8 mouse cellular contexts compared by ENCODE assay signal in the genomic region with DNA sequence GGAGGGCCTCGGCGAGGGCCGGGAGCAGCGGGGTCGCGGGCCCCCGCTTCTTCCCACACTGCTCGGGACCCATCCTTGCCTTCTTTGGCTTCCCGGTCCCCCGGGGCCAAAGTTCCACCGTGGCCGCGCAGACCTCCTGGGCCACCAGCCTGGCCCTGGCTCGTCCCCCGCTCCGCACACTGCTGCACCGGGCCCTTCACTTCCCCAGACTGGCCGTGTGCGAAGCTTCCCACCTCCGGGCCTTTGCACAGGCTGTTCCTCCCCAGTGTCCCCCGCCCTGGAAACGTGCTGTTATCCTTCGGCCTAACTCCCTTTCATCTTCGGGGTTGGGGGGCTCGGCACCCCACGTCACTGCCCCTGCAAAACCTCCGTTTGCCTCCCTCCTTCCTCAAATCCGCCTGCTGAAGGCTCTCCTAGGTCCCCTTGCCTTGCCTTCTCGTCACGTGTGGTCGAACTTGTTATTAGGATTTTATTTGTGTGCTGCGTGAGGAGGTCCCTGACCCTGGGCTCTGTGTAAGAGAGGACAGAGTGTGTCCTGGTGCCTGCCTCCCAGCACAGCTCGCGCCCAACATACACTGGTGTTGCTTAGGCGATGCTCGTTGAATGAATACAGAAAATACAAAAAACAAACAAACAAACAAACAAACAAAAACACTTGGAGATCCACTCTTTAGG. TPM values are rescaled to one million over a fixed set of nuclear protein-coding genes. Genes with fewer than 3 reads are reported as not detected.
DNase-seq lines count a peak whose midpoint lies in the region; ATAC-seq and TF ChIP-seq lines count a peak whose summit lies in the region.

No protein-coding gene starts in this region.

- WGBS in thymus, adult 2 months: 2% methylated on average over 36 of the region's 36 CpGs
- 3% methylated on average over 26 of the region's 36 CpGs for WGBS in forebrain, embryonic 14.5 days
- whole genome bisulfite sequencing in kidney, embryonic 15.5 days: 2% methylated on average over 34 of the region's 36 CpGs

- no peaks in the 10 kb centered on the region for H3K9me3 ChIP-seq in forebrain, embryonic 14.5 days (replicated peaks; ENCODE audit: control insufficient read depth, low read length)
- no peaks in the 10 kb centered on the region for H3K9me3 ChIP-seq in kidney, embryonic 15.5 days (replicated peaks)

- H3K27ac ChIP-seq in thymus, adult 2 months (ENCODE audit: control insufficient read depth, insufficient read depth, low read length): no peak overlapping the region
- H3K27ac ChIP-seq in forebrain, embryonic 14.5 days (ENCODE audit: low read depth, low read length): peak overlapping the region; percentile 23
- H3K27ac ChIP-seq in kidney, embryonic 15.5 days: peak overlapping the region; percentile 60
- peak overlapping the region; percentile 78 for H3K27ac ChIP-seq in testis, adult 2 months (ENCODE audit: control insufficient read depth, insufficient read depth, low read depth, low read length)

- H3K4me1 ChIP-seq in thymus, adult 2 months (replicated peaks; ENCODE audit: control insufficient read depth, insufficient read depth, low read length): peaks cover 18% of the 10 kb centered on the region
- peaks cover 4% of the 10 kb centered on the region; the same call in 1 of the 2 replicates for H3K4me1 ChIP-seq in forebrain, embryonic 14.5 days (ENCODE audit: control insufficient read depth, insufficient read depth, low read length)
- H3K4me1 ChIP-seq in kidney, embryonic 15.5 days: peaks cover 34% of the 10 kb centered on the region
- peaks cover 18% of the 10 kb centered on the region for H3K4me1 ChIP-seq in testis, adult 2 months (ENCODE audit: control insufficient read depth, insufficient read depth, low read length)

- H3K4me2 ChIP-seq in forebrain, embryonic 14.5 days (ENCODE audit: low read length): peak overlapping the region; percentile 87
- H3K4me2 ChIP-seq in kidney, embryonic 15.5 days: peak overlapping the region; percentile 81

- peak overlapping the region; percentile 92 for H3K9ac ChIP-seq in forebrain, embryonic 14.5 days (ENCODE audit: low read length)
- peak overlapping the region; percentile 94 for H3K9ac ChIP-seq in kidney, embryonic 15.5 days

- peaks cover 3% of the 10 kb centered on the region for H3K36me3 ChIP-seq in thymus, adult 2 months (ENCODE audit: control insufficient read depth, insufficient read depth, low read length)
- peaks cover 14% of the 10 kb centered on the region for H3K36me3 ChIP-seq in forebrain, embryonic 14.5 days (ENCODE audit: control insufficient read depth, insufficient read depth, low read length)
- H3K36me3 ChIP-seq in kidney, embryonic 15.5 days: peaks cover 15% of the 10 kb centered on the region
- no peaks in the 10 kb centered on the region for H3K36me3 ChIP-seq in testis, adult 2 months (ENCODE audit: control insufficient read depth, insufficient read depth, low read length)

- no peak for TF ChIP-seq POLR2A in thymus, adult 2 months (IDR thresholded peaks at IDR 0.05; ENCODE audit: control insufficient read depth, extremely low read depth, insufficient read depth, low read length, poor library complexity)
- TF ChIP-seq POLR2A in testis, adult 2 months (IDR thresholded peaks at IDR 0.05; ENCODE audit: control insufficient read depth, low read depth, low read length): 0 out of 2 replicates have a peak, but pooled peaks have one; percentile 15

- no peak for TF ChIP-seq CTCF in thymus, adult 2 months (IDR thresholded peaks at IDR 0.05; ENCODE audit: borderline replicate concordance, control insufficient read depth, extremely low read depth, insufficient read depth, low read length, poor library complexity)
- TF ChIP-seq CTCF in testis, adult 2 months (IDR thresholded peaks at IDR 0.05; ENCODE audit: control insufficient read depth, insufficient read depth, insufficient replicate concordance, low read depth, low read length): no peak

- peak; percentile 71 for ATAC-seq in forebrain, embryonic 14.5 days
- peak; percentile 62 for ATAC-seq in kidney, embryonic 15.5 days (replicated peaks; ENCODE audit: low FRiP score)
- ATAC-seq in megakaryocyte-erythroid progenitor cell, adult 5-6 weeks (replicated peaks; ENCODE audit: low FRiP score, low TSS enrichment, poor library complexity, severe bottlenecking): peak; percentile 28

- H3K4me3 ChIP-seq in thymus, adult 2 months (ENCODE audit: control insufficient read depth, insufficient read depth, low read length): peak overlapping the region; percentile 82
- H3K4me3 ChIP-seq in forebrain, embryonic 14.5 days (ENCODE audit: low read depth, low read length): peak overlapping the region; percentile 87
- peak overlapping the region; percentile 96 for H3K4me3 ChIP-seq in kidney, embryonic 15.5 days (replicated peaks)
- H3K4me3 ChIP-seq in testis, adult 2 months (ENCODE audit: control insufficient read depth, low read depth, low read length): peak overlapping the region; percentile 94

- DNase-seq in adrenal gland, adult (ENCODE audit: inconsistent age in 2 of 2, low spot score in 1 of 2): peak; percentile 72 to 83
- no peak for DNase-seq in adrenal gland, adult 2 months
- DNase-seq in thymus, adult 2 months: peak; percentile 53
- DNase-seq in thymus, postnatal 4 days: no peak
- peak; percentile 11 for DNase-seq in forebrain, embryonic 14.5 days (ENCODE audit: low spot score)

- H3K27me3 ChIP-seq in thymus, adult 2 months (ENCODE audit: control insufficient read depth, insufficient read depth, low read length): no peaks in the 10 kb centered on the region
- H3K27me3 ChIP-seq in forebrain, embryonic 14.5 days (replicated peaks; ENCODE audit: control insufficient read depth, insufficient read depth, low read length): peaks cover 30% of the 10 kb centered on the region
- peaks cover 40% of the 10 kb centered on the region for H3K27me3 ChIP-seq in kidney, embryonic 15.5 days
- no peaks in the 10 kb centered on the region for H3K27me3 ChIP-seq in testis, adult 2 months (ENCODE audit: control insufficient read depth, insufficient read depth, low read length)

RNA-seq across cellular contexts. Expression of gene Sympk, which starts 0.5 kb away (rescaled TPM):
- 100 to 1,000 TPM in 1 of 2 experiments, 10 to 100 TPM in 1; 94.4 to 103 TPM for total RNA-seq in adrenal gland, adult 2 months (2021)
- 123 and 159 TPM in 2 replicates for polyA plus RNA-seq in adrenal gland, adult 2 months (2012; rRNA removed)
- 150 and 189 TPM in 2 replicates for polyA plus RNA-seq in thymus, adult 2 months (2012; rRNA removed)
- 19.1 and 22.7 TPM in 2 replicates for polyA plus RNA-seq in forebrain, embryonic 14.5 days (2014; fragmentation: Nextera tagmentation; extraction: Ambion mirVana)
- polyA plus RNA-seq in kidney, embryonic 15.5 days (2015; fragmentation: Nextera tagmentation; extraction: Ambion mirVana): 34.3 and 38.4 TPM in 2 replicates
- total RNA-seq in megakaryocyte-erythroid progenitor cell, adult 5-6 weeks (2014; fragmentation: Nextera tagmentation): 73.9 and 91.0 TPM in 2 replicates
- total RNA-seq in megakaryocyte-erythroid progenitor cell, adult 5-6 weeks (2017): 35.3 and 52.2 TPM in 2 replicates
- 196 and 222 TPM in 2 replicates for polyA plus RNA-seq in testis, adult 2 months (2012; rRNA removed)

RNA-seq across cellular contexts. Expression of gene Foxa3, which starts 1.4 kb away (rescaled TPM):
- not detected for total RNA-seq in adrenal gland, adult 2 months (2021)
- polyA plus RNA-seq in adrenal gland, adult 2 months (2012; rRNA removed): 0.08 and 0.24 TPM in 2 replicates
- 0.51 and 0.69 TPM in 2 replicates for polyA plus RNA-seq in thymus, adult 2 months (2012; rRNA removed)
- polyA plus RNA-seq in forebrain, embryonic 14.5 days (2014; fragmentation: Nextera tagmentation; extraction: Ambion mirVana): not detected in 2 replicates
- 1.2 and 1.3 TPM in 2 replicates for polyA plus RNA-seq in kidney, embryonic 15.5 days (2015; fragmentation: Nextera tagmentation; extraction: Ambion mirVana)
- not detected in 2 replicates for total RNA-seq in megakaryocyte-erythroid progenitor cell, adult 5-6 weeks (2014; fragmentation: Nextera tagmentation)
- total RNA-seq in megakaryocyte-erythroid progenitor cell, adult 5-6 weeks (2017): not detected in 2 replicates
- 2.1 and 2.3 TPM in 2 replicates for polyA plus RNA-seq in testis, adult 2 months (2012; rRNA removed)

RNA-seq across cellular contexts. Expression of gene Irf2bp1, which starts 20.9 kb away (rescaled TPM):
- 10 to 100 TPM; 36.8 to 44.3 TPM for total RNA-seq in adrenal gland, adult 2 months (2021)
- polyA plus RNA-seq in adrenal gland, adult 2 months (2012; rRNA removed): 74.8 and 78.3 TPM in 2 replicates
- 67.2 and 76.3 TPM in 2 replicates for polyA plus RNA-seq in thymus, adult 2 months (2012; rRNA removed)
- polyA plus RNA-seq in forebrain, embryonic 14.5 days (2014; fragmentation: Nextera tagmentation; extraction: Ambion mirVana): 25.9 and 33.3 TPM in 2 replicates
- 21.4 and 24.1 TPM in 2 replicates for polyA plus RNA-seq in kidney, embryonic 15.5 days (2015; fragmentation: Nextera tagmentation; extraction: Ambion mirVana)
- total RNA-seq in megakaryocyte-erythroid progenitor cell, adult 5-6 weeks (2014; fragmentation: Nextera tagmentation): 23.8 TPM in 2 replicates
- total RNA-seq in megakaryocyte-erythroid progenitor cell, adult 5-6 weeks (2017): 12.3 and 12.7 TPM in 2 replicates
- 4.9 and 5.4 TPM in 2 replicates for polyA plus RNA-seq in testis, adult 2 months (2012; rRNA removed)

RNA-seq across cellular contexts. Expression of gene Rsph6a, which starts 29.8 kb away (rescaled TPM):
- total RNA-seq in adrenal gland, adult 2 months (2021): not detected
- not detected in 2 replicates for polyA plus RNA-seq in adrenal gland, adult 2 months (2012; rRNA removed)
- 0.05 and 0.18 TPM in 2 replicates for polyA plus RNA-seq in thymus, adult 2 months (2012; rRNA removed)
- polyA plus RNA-seq in forebrain, embryonic 14.5 days (2014; fragmentation: Nextera tagmentation; extraction: Ambion mirVana): not detected in 2 replicates
- not detected in 2 replicates for polyA plus RNA-seq in kidney, embryonic 15.5 days (2015; fragmentation: Nextera tagmentation; extraction: Ambion mirVana)
- not detected in 2 replicates for total RNA-seq in megakaryocyte-erythroid progenitor cell, adult 5-6 weeks (2014; fragmentation: Nextera tagmentation)
- not detected in 2 replicates for total RNA-seq in megakaryocyte-erythroid progenitor cell, adult 5-6 weeks (2017)
- polyA plus RNA-seq in testis, adult 2 months (2012; rRNA removed): 226 and 241 TPM in 2 replicates

RNA-seq across cellular contexts. Expression of gene Mypop, which starts 33.7 kb away (rescaled TPM):
- 10 to 100 TPM in 1 of 2 experiments, 1 to 10 TPM in 1; 8.9 to 16.8 TPM for total RNA-seq in adrenal gland, adult 2 months (2021)
- polyA plus RNA-seq in adrenal gland, adult 2 months (2012; rRNA removed): 36.5 and 39.8 TPM in 2 replicates
- 3.6 and 5.0 TPM in 2 replicates for polyA plus RNA-seq in thymus, adult 2 months (2012; rRNA removed)
- 3.6 and 3.9 TPM in 2 replicates for polyA plus RNA-seq in forebrain, embryonic 14.5 days (2014; fragmentation: Nextera tagmentation; extraction: Ambion mirVana)
- polyA plus RNA-seq in kidney, embryonic 15.5 days (2015; fragmentation: Nextera tagmentation; extraction: Ambion mirVana): 3.5 and 3.9 TPM in 2 replicates
- total RNA-seq in megakaryocyte-erythroid progenitor cell, adult 5-6 weeks (2014; fragmentation: Nextera tagmentation): not detected in 2 replicates
- 0.23 and 2.0 TPM in 2 replicates for total RNA-seq in megakaryocyte-erythroid progenitor cell, adult 5-6 weeks (2017)
- polyA plus RNA-seq in testis, adult 2 months (2012; rRNA removed): 35.6 and 42.9 TPM in 2 replicates

Comparison
In these comparisons a context has a peak if more than half of its experiments do, and no peak if none do; other contexts are left out.
1. DNase-seq: peak in adrenal gland, adult (2 of 2), thymus, adult 2 months (single experiment) and forebrain, embryonic 14.5 days (single experiment); none in adrenal gland, adult 2 months (single experiment) and thymus, postnatal 4 days (single experiment).
2. Peak in every context shown above with its lines, with median percentiles within 50 percentile points of each other: H3K4me3 ChIP-seq and ATAC-seq.